Mouse (Mus musculus) heart, embryonic 12.5 days (tissue): ENCODE data around the gene Notch2. TPM values are rescaled to one million over a fixed set of nuclear protein-coding genes. Genes with fewer than 3 reads are reported as not detected.

Source experiments
- ATAC-seq: fragments of 200-750 bp; cut with Nextera tagmentation; 2 replicates; pipeline ENCODE4 v1.8.0; 2017; ENCODE audit warnings: moderate TSS enrichment, moderate library complexity; ENCODE audit not compliant: insufficient number of reproducible peaks, low FRiP score
- H3K27ac ChIP-seq: fragments of 300-500 bp; sonication (generic); 2 replicates; pipeline ENCODE4 v1.5.1; 2016; ENCODE audit warnings: mild to moderate bottlenecking, moderate library complexity; ENCODE audit not compliant: poor library complexity, severe bottlenecking
- H3K27me3 ChIP-seq: fragments of 300-500 bp; sonication (generic); replicated peaks from 2 replicates; pipeline ENCODE4 v1.6.1; 2016; ENCODE audit warnings: mild to moderate bottlenecking, moderate library complexity
- H3K36me3 ChIP-seq: fragments of 300-500 bp; sonication (generic); 2 replicates; pipeline ENCODE4 v1.6.1; 2016; ENCODE audit warnings: mild to moderate bottlenecking, moderate library complexity
- H3K4me1 ChIP-seq: fragments of 300-500 bp; sonication (generic); replicated peaks from 2 replicates; pipeline ENCODE4 v1.6.1; 2016; ENCODE audit warnings: mild to moderate bottlenecking
- H3K4me2 ChIP-seq: fragments of 300-500 bp; sonication (generic); 2 replicates; pipeline ENCODE4 v1.6.1; 2016; ENCODE audit warnings: mild to moderate bottlenecking, moderate library complexity
- H3K4me3 ChIP-seq: fragments of 300-500 bp; sonication (generic); 2 replicates; pipeline ENCODE4 v1.5.1; 2016; ENCODE audit warnings: mild to moderate bottlenecking
- H3K9ac ChIP-seq: fragments of 300-500 bp; sonication (generic); 2 replicates; pipeline ENCODE4 v1.6.1; 2016; ENCODE audit warnings: mild to moderate bottlenecking, moderate library complexity
- H3K9me3 ChIP-seq: fragments of 300-500 bp; sonication (generic); replicated peaks from 2 replicates; pipeline ENCODE4 v1.6.1; 2016; ENCODE audit warnings: mild to moderate bottlenecking, moderate library complexity
- WGBS: fragments of 180-500 bp; shearing (Covaris S2); methylation state at CpG from one replicate; pipeline ENCODE4 v1.1.7; 2016; 5-methylcytosine and 5-hydroxymethylcytosine counted together
- polyA plus RNA-seq: library from polyadenylated mRNA; unstranded; fragments of >200 nt; fragmentation: Nextera tagmentation; extraction: Ambion mirVana; gene quantifications from 2 replicates; pipeline ENCODE4 v1.2.1, GENCODE M21; 2016

Gene Notch2
- polyA plus RNA-seq, 1 experiment from 2014 or later = 16.7 TPM

DNA sequence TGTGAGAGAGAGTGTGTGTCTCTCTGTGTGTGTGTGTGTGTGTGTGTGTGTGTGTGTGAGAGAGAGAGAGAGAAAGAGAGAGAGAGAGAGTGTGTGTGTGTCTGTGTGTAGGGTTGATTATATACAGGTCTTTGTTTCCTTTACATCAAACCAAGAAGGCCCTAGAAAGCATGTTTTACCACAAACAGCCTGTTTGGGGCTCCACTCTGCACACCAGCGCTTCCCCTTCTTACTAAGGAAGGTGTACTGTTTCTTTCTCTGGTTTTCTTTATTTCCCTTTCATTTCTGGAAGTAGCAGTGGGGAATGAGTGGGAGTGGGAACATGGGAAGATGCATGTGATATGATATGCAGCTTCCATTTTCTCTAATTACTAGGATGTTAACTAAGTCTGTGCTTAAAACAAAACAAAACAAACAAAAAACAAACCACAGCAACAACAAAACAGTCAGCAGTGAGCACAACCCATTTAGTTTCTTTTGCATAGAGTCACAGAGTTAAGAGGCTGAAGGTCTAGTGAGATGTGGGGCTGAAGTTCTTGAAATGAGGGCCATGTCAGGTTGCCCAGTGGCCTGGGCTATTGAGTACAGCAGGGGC lies 49.4 kb downstream of the Notch2 start:
- Histone ChIP-seq H3K9me3 (no peaks in the 10 kb centered on the region), H3K4me2 (peak overlapping the region; percentile 41; the same call in 1 of the 2 replicates), H3K27ac (peak overlapping the region; percentile 87), H3K9ac (peak overlapping the region; percentile 30; the same call in 1 of the 2 replicates), H3K4me3 (no peak overlapping the region), H3K36me3 (0 out of 2 replicates have a peak, but pooled peaks cover 5% of the 10 kb centered on the region), H3K27me3 (no peaks in the 10 kb centered on the region), H3K4me1 (peaks cover 62% of the 10 kb centered on the region)
- 54% methylated on average over 1 of the region's 1 CpGs for WGBS
- ATAC-seq = peak; percentile 9; the same call in 1 of the 2 replicates

DNA sequence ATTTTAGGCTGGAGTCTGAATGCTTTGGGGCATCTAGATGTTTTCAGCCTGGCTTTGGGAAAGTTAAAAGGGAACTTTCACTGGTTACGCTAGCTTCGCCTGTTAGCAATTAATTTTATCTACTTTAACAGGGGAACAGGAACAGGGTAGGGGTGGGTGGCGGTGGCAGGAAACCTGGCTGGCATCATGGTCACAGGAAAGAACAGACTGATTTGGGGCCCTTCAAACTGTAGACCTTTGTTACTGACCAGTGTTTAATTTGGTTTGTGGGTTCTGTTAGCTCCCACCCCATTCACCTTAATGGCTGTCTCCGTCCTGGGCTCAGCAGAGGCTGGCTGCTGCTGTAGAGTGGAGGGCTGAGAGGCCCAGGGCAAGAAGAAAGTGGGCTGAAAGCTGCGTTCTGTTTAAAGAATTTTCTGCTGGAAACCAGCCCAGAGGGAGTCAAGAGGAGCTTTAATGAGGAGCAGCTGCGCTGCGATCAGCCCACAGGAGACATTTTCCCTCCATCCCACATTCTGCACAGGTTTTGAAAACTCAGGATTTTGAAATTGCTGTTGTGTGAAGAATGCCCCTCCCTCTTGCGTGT lies 50.0 kb downstream of the Notch2 start:
- Histone ChIP-seq H3K4me3 (no peak overlapping the region), H3K27ac (peak overlapping the region; percentile 87), H3K4me1 (peaks cover 66% of the 10 kb centered on the region), H3K9me3 (no peaks in the 10 kb centered on the region), H3K9ac (peak overlapping the region; percentile 34; the same call in 1 of the 2 replicates), H3K36me3 (0 out of 2 replicates have a peak, but pooled peaks cover 5% of the 10 kb centered on the region), H3K27me3 (no peaks in the 10 kb centered on the region), H3K4me2 (peak overlapping the region; percentile 41)
- 30% methylated on average over 8 of the region's 8 CpGs for WGBS
- ATAC-seq = peak; percentile 60; the same call in 1 of the 2 replicates

DNA sequence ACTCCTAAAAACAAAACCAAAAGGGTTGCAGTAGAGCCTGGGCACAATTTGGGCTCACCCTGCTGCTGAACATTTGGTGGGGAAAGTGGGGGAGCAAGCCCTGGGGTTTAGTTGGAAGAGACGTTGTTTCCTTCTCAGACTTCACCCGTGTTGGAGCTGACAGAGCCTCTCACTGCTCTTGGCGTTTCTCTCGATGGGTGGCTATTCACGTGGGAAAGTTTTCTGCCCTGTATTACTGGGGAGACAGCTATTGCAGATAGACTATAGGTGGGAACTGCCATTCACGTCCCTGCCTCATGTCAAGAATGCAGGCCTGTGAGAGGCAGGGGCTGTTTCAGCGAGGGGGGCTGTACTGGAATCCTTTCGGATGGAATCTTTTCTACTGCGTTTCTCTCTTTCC lies 50.5 kb downstream of the Notch2 start:
- no peak for ATAC-seq
- Histone ChIP-seq H3K27ac (peak overlapping the region; percentile 87), H3K36me3 (0 out of 2 replicates have a peak, but pooled peaks cover 5% of the 10 kb centered on the region), H3K4me3 (no peak overlapping the region), H3K4me1 (peaks cover 63% of the 10 kb centered on the region), H3K27me3 (no peaks in the 10 kb centered on the region), H3K4me2 (peak overlapping the region; percentile 41), H3K9ac (peak overlapping the region; percentile 34; the same call in 1 of the 2 replicates), H3K9me3 (no peaks in the 10 kb centered on the region)
- 23% methylated on average over 9 of the region's 9 CpGs for WGBS

DNA sequence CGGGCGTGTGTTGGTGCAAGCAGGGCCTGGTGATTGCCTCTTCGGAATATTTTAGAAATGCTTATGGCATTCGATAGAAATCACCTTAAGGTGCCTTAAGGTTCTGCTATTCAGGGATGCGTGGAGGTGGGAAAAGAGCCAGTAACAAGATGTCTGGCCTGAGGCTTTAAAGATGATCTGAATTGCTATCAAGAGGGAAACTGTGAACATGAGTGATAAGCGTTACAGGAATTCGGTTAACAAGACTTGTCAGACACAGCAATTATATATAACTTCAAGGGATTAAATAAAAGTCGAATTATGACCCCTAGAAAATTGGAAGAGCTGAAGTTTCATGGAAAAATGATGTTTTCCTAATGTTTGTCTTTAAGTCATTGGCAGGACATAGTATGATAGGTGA lies 51.7 kb downstream of the Notch2 start:
- Histone ChIP-seq H3K4me3 (no peak overlapping the region), H3K27ac (no peak overlapping the region), H3K4me1 (peaks cover 66% of the 10 kb centered on the region), H3K9me3 (no peaks in the 10 kb centered on the region), H3K36me3 (0 out of 2 replicates have a peak, but pooled peaks cover 5% of the 10 kb centered on the region), H3K9ac (no peak overlapping the region), H3K27me3 (no peaks in the 10 kb centered on the region), H3K4me2 (no peak overlapping the region)
- ATAC-seq = no peak
- 66% methylated on average over 8 of the region's 8 CpGs for WGBS

DNA sequence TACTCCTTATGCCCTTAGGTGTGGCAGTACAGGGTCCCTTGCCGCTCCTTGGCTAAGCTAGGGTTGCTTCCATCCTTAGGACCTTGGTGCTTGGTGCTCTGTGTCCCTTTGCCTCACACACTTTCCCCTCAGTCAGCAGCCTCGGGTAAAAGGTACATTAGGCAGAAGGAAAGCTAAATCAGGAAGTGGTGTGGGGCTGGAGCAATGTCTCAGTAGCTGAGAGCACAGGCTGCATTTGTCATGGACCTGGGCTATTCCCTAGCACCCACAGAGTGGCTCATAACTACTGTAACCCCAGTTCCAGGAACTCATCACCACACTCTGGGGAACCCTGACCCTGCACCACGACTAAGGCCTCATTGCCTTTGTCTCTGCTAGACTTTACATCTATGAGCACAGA lies 53.1 kb downstream of the Notch2 start:
- H3K4me1 ChIP-seq = peaks cover 66% of the 10 kb centered on the region
- no peaks in the 10 kb centered on the region for H3K9me3 ChIP-seq
- H3K9ac ChIP-seq = no peak overlapping the region
- H3K27me3 ChIP-seq = no peaks in the 10 kb centered on the region
- peaks cover 13% of the 10 kb centered on the region for H3K36me3 ChIP-seq
- no peak overlapping the region for H3K4me2 ChIP-seq
- H3K27ac ChIP-seq = no peak overlapping the region
- 63% methylated on average over 3 of the region's 3 CpGs for WGBS
- ATAC-seq = no peak
- no peak overlapping the region for H3K4me3 ChIP-seq

DNA sequence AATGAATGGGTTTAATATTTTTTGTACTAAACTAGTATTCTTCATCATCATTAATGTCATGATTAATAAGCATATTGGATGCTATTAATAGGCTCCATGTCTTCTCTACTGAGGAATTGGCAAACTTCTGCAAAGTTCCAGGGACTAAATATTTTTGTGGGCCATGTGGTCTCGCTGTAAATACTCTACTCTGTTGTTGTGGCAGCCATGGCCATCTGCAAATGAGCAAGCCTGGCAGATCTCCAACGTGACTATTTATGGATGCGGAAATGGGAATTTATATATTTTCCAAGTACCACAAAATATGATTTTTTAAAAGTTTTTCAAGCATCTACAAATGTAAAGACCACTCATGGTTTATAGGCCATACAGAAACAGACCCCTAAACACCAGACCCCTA lies 54.1 kb downstream of the Notch2 start:
- H3K27me3 ChIP-seq = no peaks in the 10 kb centered on the region
- no peak for ATAC-seq
- no peak overlapping the region for H3K4me3 ChIP-seq
- H3K36me3 ChIP-seq = peaks cover 21% of the 10 kb centered on the region
- 78% methylated on average over 3 of the region's 3 CpGs for WGBS
- no peaks in the 10 kb centered on the region for H3K9me3 ChIP-seq
- peaks cover 62% of the 10 kb centered on the region for H3K4me1 ChIP-seq
- H3K4me2 ChIP-seq = no peak overlapping the region
- H3K9ac ChIP-seq = no peak overlapping the region
- H3K27ac ChIP-seq = 0 out of 2 replicates have a peak overlapping the region, but pooled peaks have one; percentile 41

DNA sequence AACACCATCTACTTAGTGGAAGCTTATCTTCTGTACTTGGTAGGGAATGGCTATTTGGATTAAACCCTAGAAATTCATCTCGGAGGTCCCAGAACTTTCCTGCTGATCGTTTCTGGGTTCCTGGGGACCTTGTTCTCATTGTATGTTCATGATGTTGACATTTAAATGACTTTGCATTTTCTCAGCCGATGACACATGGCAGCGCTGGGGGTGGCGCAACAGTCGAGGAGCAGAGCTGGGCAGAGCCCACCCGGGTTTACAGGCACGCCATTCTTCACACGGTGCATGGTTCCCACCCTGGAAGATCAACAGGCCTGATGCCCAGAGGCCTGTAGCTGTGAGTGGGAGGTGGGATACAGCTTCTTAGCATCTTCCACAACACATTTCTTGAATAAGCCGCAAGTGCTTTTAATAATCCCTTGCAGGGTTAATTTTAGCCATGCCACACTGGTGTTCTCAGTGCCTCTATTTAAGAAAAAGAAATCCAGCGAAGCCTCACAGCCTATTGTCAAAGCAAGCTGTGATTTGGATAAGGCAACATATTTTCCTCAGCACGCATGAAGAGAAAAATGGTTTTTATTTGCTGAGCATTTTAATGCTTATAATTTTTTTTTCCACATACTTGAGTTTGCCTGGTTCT lies 54.6 kb downstream of the Notch2 start:
- no peak overlapping the region for H3K9ac ChIP-seq
- H3K27ac ChIP-seq = peak overlapping the region; percentile 41
- peaks cover 60% of the 10 kb centered on the region for H3K4me1 ChIP-seq
- no peak overlapping the region for H3K4me2 ChIP-seq
- H3K9me3 ChIP-seq = no peaks in the 10 kb centered on the region
- peaks cover 26% of the 10 kb centered on the region for H3K36me3 ChIP-seq
- no peak for ATAC-seq
- 79% methylated on average over 12 of the region's 12 CpGs for WGBS
- no peaks in the 10 kb centered on the region for H3K27me3 ChIP-seq
- H3K4me3 ChIP-seq = no peak overlapping the region

DNA sequence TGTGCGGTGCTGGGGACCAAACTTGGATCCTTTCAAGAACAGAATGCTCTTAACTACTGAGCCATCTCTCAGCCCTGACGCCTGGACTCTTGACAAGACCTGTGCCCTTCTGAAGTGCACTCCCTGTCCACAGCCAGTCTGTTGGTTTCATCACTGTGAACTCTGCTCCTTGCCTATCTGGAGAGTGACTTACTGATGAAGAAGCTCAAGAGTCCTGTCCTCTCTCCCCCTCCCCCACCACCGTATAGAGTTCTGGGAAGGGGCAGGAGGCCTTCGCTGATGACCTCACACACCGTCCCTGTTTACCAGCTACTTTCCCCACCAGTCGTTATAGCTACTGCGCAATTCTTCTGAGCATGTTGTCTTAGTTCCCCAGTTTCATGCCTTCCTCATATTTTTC lies 55.8 kb downstream of the Notch2 start:
- Histone ChIP-seq H3K9me3 (no peaks in the 10 kb centered on the region), H3K36me3 (peaks cover 38% of the 10 kb centered on the region), H3K4me1 (peaks cover 48% of the 10 kb centered on the region), H3K9ac (no peak overlapping the region), H3K27ac (no peak overlapping the region), H3K4me3 (no peak overlapping the region), H3K27me3 (no peaks in the 10 kb centered on the region), H3K4me2 (no peak overlapping the region)
- 54% methylated on average over 7 of the region's 7 CpGs for WGBS
- no peak for ATAC-seq

DNA sequence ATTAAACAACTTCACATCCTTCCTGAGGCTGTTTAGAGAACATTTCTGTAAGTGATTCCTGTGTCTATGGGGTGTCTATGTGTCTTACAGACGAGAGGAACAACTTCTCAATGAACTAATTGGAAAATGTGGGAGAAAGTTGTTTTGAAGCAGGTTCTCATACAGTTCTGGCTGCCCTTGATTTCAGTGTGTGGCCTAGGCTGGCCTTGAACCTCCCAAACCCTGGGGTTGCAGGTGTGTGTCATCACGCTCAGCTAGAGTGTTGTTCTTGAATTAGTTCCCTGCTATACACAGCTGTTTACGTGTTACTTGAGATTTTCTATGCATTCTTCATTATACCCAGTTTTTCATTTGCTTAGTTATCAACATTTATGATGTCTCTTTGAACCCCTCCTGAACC lies 56.5 kb downstream of the Notch2 start:
- Histone ChIP-seq H3K4me1 (peaks cover 46% of the 10 kb centered on the region), H3K36me3 (peaks cover 40% of the 10 kb centered on the region), H3K4me3 (no peak overlapping the region), H3K27ac (no peak overlapping the region), H3K9ac (no peak overlapping the region), H3K27me3 (no peaks in the 10 kb centered on the region), H3K9me3 (no peaks in the 10 kb centered on the region), H3K4me2 (no peak overlapping the region)
- ATAC-seq = no peak
- 84% methylated on average over 3 of the region's 3 CpGs for WGBS

DNA sequence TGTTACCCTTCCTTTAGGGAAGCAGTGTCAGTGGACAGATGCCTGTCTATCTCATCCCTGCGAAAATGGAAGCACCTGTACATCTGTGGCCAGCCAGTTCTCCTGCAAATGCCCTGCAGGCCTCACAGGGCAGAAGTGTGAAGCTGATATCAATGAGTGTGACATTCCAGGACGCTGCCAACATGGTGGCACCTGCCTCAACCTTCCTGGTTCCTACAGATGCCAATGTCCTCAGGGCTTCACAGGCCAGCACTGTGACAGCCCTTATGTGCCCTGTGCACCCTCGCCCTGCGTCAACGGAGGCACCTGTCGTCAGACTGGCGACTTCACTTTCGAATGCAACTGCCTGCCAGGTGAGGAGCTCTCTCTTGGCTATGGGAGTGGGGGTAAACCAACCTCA lies 59.2 kb downstream of the Notch2 start:
- Histone ChIP-seq H3K27ac (no peak overlapping the region), H3K4me2 (no peak overlapping the region), H3K9me3 (no peaks in the 10 kb centered on the region), H3K36me3 (peaks cover 46% of the 10 kb centered on the region), H3K27me3 (no peaks in the 10 kb centered on the region), H3K4me1 (peaks cover 38% of the 10 kb centered on the region), H3K4me3 (no peak overlapping the region), H3K9ac (no peak overlapping the region)
- ATAC-seq = no peak
- 80% methylated on average over 8 of the region's 8 CpGs for WGBS

DNA sequence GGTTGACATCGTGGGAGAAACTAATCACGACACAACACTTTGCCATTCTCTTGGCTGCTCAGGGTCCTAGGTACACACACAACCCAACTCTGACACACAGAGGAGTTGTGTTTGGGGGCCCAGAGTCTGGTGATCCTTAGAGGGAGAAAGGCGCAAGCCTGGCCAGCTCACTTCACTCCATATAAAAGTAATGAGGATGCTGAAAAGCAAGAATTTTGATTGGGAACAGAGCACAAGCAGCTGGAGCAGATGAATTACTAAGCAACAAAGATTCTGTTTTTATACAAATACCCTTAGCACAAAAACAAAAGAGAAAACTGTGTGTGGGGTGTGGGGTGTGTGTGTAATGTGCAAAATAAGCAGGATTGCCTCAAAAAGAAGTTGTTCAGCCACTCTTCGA lies 60.2 kb downstream of the Notch2 start:
- WGBS = 88% methylated on average over 4 of the region's 4 CpGs
- Histone ChIP-seq H3K36me3 (peaks cover 55% of the 10 kb centered on the region), H3K4me1 (peaks cover 32% of the 10 kb centered on the region), H3K9ac (no peak overlapping the region), H3K9me3 (no peaks in the 10 kb centered on the region), H3K27me3 (no peaks in the 10 kb centered on the region), H3K27ac (no peak overlapping the region), H3K4me2 (no peak overlapping the region), H3K4me3 (no peak overlapping the region)
- no peak for ATAC-seq
